Mouse (Mus musculus) neutrophil, adult 5-6 weeks (primary cell): ENCODE results near the gene Sorcs2. TPM values are rescaled to one million over a fixed set of nuclear protein-coding genes. Genes with fewer than 3 reads are reported as not detected.
"Not testable (repeated sequence)": the region's sequence is repeated elsewhere in the genome, so short reads cannot be mapped to it uniquely, and the experiment has no call there.

ENCODE experiments used
- ATAC-seq: fragments of 151-379, 151-347 bp; 2 replicates; pipeline ENCODE4 v1.8.0; 2017; ENCODE audit warnings: mild to moderate bottlenecking, moderate TSS enrichment; ENCODE audit not compliant: insufficient number of reproducible peaks, poor library complexity, low FRiP score, severe bottlenecking; ENCODE audit errors: extremely low read depth
- total RNA-seq: library from RNA; stranded (forward); fragments of 200-1000 nt; gene quantifications from 2 replicates; pipeline ENCODE4 v1.2.3, GENCODE M21; 2017

The Sorcs2 gene
- total RNA-seq, 1 experiment from 2014 or later, result 2.8 TPM

DNA sequence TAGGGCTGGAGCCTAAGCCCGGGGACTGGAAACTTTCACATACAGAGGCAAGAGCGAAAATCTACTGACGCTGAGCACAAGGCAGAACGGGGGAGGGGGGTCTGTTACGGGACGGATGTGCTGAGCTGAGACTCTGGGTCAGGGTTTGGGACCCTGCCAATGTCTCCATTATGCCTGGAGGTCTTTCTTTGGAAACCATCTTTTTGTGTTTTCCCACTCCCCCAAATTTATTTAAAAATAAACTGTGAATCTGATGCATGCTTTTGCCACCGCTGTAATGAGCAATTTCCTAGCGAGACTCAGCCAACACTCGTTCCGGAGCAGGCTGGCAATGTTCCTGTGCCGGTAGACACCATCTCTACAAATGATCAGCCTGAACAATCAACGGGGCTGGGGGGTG is 137.1 kb downstream of the Sorcs2 start:
- ATAC-seq, result no peak

DNA sequence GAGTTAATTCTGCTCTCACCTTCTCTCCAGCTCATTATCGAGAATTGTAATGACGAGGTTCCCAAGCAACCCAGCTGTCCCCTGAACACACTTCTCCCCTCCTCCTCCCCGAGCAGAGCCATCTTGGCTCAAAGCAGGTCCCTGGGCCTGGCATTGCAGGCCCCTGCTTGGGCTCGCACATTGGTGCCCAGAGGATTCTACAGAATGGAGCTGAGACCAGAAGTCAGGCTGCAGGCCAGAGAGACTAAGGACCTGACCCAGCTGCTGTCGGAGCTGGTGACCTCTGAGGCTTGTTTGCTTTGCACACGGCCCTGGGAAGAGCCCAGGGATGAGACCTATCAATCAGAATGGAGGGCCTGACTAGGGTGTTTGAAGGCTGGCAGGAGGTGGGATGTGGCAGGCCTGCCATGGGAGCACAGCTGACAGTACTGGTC is 138.2 kb downstream of the Sorcs2 start:
- no peak for ATAC-seq

DNA sequence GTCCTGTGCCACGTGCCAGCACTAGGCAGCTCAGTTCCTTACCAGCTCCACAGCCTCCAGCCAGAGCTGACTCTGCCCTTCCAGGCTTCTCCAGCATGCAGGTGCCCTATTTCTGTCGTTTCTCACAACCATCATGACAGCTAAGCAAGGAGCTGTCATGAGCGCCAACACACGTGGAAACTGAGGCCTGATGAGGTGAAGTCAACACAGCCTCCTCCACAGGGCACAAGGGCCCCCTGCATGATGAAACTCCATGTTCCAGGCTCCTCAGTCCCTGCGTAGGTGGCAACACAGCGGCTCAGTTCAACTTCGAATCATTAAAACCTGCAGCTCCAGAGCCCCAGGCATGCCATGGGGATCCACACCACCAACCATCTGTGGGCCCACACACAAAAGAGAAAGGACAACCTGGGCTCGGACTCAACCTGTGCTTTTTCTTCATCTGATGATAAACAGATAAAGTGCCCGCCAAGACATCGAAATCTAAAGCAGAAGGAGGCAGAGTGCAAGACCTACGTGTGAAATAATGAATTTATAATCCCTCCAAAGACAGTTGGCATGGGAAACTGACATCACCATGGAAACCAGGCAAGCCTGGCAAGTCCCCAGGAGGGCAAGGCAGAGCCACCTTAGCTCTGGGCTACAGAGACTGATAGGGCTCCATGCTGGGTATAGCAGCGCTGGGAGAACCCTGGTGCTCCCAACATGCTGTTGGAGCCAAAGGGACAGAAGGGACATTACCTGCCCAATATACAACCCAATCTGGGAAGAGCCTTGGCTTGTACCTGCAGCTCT is 139.4 kb downstream of the Sorcs2 start:
- no peak for ATAC-seq

DNA sequence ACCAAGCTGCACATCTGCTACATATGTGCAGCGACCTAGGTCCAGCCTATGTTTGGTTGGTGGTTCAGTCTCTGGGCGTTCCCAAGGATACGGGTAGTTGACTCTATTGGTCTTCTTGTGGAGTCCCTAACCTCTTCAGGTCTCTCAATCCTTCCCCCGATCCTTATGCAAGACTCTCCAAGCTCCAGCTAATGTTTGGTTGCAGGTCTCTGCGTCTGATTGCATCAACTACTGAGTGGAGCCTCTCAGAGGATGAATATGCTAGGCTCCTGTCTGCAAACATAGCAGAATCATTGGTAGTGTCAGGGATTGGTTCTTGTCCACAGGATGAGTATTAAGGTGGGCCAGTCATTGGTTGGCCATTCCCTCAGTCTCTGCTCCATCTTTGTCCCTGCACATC is 140.9 kb downstream of the Sorcs2 start:
- ATAC-seq, result no peak

DNA sequence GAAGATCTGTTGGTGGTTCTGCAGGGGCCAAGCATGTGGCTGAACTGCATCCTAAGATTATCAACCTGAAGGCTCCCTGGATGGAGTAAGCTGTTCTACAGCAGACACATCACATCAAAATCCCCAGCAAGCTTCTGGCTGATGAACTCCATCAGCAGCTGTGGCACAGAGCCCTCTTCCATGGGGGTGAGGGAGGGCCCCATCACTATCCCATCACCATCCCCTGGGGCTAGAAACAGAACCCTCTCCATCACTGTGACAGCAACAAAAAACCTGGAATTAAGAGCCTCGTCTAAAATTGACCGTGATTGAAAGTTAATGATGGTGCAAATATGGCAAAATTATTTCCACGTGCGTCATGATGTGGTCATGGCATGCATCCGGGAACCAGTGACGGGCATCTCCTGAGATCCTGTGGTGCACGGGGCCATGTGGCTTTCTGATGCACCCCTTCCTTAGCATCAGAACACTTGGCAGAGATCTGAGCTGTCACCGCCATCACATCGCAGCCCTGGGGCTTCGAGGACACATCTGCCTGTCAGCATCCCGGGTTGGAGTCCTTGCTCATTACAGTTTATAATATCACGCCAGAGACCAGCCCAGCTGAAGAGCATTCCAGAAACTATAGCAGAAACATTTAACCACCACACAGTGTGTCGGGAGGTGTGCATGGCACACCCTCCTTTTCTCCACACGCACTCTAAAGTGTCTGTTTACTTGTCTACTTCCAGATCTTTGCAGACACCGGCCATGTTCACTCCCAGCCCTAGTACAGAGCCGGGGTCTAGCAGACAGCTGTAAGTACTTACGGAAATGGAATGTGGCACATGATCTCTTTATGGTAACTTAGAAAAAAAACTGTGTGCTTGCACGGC is 143.1 kb downstream of the Sorcs2 start:
- no peak for ATAC-seq

DNA sequence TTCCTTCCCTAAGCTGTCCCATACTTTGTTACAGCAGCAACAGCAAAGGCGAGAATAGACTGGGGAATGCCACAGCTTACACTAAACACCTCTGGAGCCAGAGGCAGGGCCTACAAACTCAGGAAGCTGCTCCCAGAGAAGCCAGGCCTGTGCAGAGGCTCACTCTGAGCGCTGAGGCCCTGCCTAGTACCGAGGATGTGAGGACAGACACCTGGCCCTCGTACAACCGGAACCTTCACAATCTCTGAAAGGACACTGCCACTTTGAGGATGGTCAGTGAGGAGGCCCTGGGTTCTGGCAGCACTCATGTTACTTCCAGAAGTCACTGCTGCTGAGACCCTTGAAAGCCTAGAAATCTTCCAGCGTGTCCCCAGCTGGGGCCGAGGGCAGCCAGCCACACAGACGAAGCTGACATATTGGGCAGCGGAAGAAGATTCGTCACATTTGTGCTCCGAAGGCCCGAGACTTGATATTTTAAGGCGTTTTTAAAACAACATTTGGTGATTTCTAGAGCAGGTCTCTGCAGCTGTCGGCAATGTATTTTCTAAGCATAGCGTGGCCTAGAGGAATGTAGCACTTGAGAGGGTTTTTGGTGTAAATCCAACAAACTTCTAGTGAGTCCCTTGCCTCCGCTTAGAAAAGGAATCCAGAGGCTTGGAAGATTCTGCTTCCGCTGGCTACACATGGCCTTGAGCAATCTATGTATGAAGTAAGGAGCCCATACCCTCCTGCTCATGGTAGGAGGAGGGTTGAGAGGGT is 145.0 kb downstream of the Sorcs2 start:
- ATAC-seq, result no peak

DNA sequence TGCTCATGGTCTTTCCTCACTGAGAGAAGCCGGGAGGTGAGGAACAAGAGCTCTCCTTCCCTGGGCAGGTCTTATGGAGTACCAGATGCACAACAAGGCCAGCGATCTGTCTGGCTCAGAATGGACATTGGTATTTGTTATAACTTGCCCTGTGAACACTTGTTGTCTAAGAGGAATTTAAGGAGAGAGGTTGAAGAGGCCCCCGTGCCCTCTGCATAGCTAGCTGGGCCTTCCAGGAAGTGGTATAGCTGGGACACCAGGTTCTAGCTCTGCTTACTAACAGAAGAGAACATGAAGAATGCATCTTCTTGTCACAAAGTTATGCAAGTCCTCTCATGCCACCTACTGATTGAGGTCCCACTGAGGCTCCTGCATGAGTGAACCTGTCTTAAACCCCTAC is 149.9 kb downstream of the Sorcs2 start:
- no peak for ATAC-seq

DNA sequence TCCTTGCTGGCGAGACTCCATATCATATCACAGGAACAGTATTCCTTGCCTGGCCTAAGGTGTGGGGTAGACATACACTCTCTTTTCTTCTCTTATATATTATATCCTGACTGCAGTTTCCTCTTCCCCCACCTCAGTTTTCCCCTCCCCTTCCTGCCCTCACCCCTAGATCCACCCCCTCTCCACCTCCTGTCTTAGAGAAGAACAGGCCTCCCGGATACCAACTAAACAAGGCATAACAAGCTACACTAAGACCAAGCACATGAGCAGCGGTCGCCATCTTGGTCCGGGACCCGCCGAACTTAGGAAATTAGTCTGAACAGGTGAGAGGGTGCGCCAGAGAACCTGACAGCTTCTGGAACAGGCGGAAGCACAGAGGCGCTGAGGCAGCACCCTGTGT is 160.4 kb downstream of the Sorcs2 start:
- ATAC-seq, result not testable (repeated sequence)

DNA sequence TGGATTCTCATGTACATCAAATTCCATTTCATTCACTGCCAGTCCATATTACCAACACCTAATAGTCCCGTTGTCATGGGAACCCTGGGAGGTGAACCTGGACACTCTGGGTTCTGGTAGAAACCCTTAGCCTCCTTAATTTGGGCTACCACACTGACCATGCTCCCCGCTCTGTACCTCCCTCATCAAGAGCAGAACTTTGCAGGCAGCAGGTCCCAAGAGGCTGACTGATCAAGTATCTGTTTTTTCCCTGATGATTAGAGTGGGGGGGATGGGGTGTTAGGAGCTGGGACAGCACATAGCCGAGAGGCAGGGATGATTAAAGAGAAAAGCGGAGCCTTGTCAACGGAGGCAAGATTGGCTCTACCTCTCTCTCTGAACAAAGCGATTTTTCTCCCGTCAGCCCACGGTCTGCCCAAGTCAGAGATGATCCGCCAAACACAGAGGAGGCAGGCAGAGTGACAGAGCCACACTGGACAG is 167.6 kb downstream of the Sorcs2 start:
- ATAC-seq, result no peak

DNA sequence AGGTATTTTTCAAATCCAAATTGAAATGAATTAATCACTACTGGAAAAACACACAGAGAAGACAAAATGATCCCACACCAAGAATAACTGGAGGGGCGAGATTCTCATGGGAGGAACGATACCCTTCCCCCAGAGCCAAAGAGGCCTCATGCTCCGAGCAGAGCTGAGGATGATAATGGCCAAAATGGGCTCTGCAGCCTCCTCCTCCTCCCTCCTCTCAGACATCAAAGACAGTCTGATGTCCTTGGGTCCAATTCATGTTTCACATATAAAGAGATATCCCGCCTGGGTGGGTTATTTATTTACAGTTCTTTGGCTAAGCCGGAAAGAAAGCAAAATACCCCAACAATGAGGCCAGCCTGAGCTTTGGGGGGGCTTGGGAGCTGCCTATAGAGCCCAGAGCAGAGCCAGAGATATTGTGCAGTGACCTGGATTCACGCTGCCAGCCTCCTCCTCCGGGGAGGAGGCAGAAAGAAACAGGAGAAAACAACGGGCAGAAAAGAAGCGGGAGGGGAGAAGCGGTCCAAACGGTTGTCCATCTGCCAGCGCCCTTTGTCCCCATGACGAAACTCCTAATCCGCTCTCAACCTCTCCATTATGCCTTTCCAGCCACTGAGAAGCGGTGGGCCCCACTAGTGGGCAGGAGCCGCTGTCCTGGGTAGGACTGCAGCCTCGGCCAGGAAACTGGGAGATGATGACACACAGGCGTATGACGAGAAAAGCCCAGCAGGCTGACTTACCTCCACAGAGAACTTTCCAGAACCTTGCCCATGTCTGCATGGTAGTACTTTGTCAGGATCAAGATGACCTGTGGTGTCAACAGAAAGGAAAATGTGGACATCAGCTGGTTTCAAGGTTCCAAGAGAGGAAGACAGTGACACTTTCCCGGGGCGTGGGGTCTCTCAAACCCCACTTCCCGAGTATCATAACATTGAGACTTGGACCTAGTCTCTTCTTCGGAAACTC is 169.3 kb downstream of the Sorcs2 start:
- no peak for ATAC-seq

DNA sequence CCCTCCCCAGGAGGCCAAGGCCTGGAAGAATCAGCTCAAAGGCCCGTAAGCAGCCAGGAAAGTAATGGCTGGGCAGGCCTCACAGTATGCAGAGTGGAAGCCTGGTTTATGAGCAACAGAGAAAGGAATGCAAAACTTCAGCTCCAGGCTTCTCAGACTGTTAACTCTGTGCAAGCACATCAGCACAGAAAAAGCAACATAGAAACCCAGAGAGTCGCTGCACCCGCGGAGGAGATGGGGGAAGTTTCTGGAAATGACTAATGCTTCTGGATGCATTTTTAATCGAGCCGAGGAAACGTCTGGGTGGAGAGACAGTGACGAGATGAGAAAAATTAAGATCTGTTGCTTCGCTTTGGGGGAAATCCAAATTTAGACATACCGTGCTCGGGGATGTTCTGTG is 171.6 kb downstream of the Sorcs2 start:
- no peak for ATAC-seq

DNA sequence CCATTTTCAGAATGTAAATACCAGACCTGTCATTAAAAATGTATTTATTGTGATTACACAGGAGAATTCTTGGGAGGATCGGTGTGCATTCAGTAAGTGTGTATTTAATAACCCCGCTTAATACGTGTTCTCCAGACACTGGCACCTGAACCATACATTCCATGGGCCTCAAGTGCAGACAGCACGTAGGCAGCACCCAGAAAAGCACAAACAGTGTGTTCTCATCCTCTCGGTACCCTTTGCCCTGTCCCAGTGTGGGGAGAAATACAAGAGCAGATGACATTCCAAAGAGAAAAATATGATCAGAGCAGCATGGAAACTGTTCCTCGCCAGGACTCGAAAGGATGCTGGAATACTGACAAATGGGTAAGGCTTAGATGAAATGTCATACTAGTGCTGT is 172.1 kb downstream of the Sorcs2 start:
- ATAC-seq, result no peak

DNA sequence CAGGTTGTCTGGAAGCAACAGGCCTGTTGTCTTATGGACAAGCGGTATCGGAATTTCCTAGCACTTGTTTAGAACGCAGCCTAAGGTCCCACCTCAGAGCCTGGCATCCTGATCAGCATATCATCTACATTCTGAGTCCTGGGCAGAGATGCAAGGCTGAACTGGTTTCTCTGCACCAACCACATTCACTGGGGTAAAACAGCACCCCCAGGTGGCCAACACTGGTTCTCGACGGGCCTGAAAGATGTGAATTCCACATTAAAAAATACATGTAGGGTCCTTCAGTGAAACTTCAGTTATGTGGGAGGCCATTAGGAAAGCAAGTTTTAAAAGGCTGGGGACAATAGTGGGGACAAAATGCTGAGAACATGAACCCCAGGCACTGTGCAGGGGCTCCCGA is 174.2 kb downstream of the Sorcs2 start:
- ATAC-seq, result no peak

DNA sequence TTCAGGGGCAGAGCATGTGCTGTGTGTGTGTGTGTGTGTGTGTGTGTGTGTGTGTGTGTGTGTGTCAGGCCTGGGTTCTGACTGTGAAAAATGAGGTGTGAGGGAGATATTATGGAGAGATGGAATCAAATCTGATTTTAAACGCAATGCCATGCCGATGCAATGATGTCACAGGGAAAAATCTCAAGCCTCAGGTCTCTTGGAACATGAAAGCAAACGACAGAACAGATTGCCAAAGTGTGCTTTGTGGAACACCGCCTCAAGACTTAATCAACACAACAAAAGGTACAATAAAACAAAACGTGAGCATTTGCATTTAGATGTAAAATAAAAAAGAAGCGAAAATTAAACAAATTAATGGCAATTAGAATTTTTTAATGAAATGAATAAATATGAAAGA is 177.3 kb downstream of the Sorcs2 start:
- no peak for ATAC-seq

DNA sequence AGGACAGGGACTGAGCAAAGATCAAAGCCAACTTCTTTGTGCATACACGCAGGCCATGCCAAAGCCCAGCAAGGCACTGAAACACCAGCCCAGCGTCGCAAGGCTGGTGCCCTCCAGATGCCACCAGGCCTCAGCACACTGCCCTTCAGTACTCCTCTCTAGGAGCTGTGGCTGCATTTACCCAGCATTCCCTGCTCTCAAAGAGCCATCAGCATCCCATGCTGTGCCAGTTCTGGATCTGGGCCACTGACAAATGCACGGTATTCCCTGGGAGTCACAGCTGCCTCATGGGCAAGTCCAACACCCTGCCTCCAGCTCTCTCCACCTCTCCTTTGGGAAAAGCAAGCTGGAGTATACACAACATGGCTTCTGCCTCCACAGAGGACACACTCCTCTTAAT is 177.8 kb downstream of the Sorcs2 start:
- ATAC-seq, result no peak

DNA sequence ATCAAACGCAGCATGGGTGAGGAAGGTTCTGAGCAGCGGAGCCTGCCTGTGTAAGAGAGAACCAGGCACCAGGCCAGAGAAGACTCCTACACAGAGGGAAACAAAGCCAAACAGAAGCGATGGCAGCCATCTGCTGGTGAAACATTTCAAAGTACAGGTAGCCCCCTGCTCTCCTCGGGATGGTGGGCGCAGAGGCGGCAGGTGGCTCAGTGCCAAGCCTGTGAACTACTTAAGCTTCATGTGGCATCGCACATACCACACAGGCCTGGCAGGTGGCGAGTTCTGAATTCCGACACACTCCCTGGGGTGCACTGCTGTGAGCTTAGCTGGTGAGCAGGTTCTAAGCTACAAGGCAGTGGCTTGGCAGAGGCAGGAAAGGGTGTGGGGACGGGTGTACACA is 184.6 kb downstream of the Sorcs2 start:
- ATAC-seq, result no peak

DNA sequence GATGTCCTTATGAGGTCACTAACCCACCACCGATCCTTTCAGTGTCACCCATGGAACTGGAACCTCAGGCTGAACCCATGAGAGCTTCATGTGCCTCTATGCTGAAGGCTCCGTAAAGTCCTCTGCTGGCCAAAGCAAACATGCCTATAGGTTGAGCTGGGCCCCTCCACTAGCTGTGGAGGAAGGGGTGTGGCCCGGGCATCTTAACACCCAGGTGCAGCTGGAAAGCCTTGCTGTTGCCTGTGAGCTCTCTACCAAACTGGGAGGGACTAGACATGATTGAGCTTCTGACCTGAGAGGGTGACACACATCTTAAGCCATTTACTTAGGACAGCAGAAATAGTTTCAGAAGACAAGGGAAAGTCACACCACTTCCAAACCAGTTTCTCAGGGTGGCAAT is 189.1 kb downstream of the Sorcs2 start:
- no peak for ATAC-seq

DNA sequence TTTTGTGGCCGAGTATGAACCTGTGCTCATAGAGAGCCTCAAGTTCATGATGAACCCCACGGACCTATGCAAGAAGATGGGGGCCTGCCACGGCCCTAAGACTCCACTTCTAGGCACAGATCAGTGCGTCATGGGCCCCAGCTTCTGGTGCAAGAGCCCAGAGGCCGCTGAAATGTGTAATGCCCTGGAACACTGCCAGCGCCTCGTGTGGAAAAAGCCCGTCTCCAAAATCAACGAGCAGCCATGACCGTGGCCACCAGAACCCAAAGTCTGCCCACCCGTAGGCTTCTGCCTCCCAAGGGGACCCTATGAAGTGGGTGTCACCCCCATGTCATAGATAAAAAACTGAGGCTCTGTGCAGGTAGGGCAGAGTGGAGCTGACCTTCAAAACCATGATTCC is 192.5 kb downstream of the Sorcs2 start:
- ATAC-seq, result no peak
